Mouse (Mus musculus) left cerebral cortex, postnatal 36 days (tissue): ENCODE measurements around the gene Cpeb3. TPM values are rescaled to one million over a fixed set of nuclear protein-coding genes. Genes with fewer than 3 reads are reported as not detected.

Experiments
- DNase-seq, 2 experiments: peaks; one replicate each; pipeline ENCODE4 v3.0.0; 2021 to 2022; ENCODE audit warnings: low spot score in 2 of 2, mixed read lengths in 1 of 2
- intact Hi-C: fragments of 180-260 bp; cut with DNase I; formaldehyde crosslinking; loops from one replicate; pipeline ENCODE4 v1.15.1; 2025
- total RNA-seq, 2 experiments: library from RNA; stranded (reverse); gene quantifications; 2 replicates each; pipeline ENCODE4 v1.2.3; 2021

Cpeb3 gene
- total RNA-seq, 2 experiments from 2014 or later, result 79.8 to 104 TPM

DNA sequence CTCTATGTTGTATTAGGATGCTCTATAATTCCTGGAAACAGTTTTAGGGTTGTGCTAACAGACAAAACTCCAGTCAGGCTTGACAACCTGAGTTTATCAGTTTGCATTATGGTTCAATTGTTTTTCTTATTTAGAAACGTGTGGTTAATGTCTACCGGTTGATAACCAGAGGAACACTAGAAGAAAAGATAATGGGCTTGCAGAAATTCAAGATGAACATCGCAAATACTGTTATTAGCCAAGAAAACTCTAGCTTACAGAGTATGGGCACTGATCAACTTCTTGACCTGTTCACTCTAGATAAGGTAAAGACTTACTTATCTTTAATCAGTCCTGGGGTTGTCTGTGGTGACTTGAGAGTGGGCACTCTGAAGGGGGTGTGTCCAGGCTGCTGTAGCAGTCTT is 198.5 kb downstream of the Cpeb3 start:
- intact Hi-C loops, result no loop called here
- no peak for DNase-seq

DNA sequence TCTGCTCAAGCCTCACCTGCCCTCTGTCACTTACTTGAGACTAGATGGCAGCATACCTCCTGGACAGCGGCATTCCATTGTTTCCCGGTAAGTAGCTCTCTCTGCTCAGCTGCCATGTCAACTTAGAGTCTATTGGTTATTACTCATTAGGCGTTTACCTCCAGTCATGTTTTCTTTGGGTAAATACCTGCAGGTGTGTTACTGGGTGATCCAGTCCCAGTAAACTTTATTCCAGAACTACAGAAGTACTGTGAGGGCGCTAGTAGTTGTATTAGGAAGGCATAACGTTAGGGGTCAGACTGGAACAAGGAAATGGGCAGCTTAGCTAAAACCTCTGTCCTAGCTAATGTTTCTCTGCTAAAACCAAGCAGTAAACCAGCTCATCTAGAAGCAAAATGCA is 203.8 kb downstream of the Cpeb3 start:
- no peak for DNase-seq
- intact Hi-C loops, result no loop called here

Other genes starting within 250 kb of the Cpeb3 start
- gene March5, start 1.1 kb downstream of the Cpeb3 start, total RNA-seq, result 10 to 100 TPM; 90.5 to 93.5 TPM
- gene Ide, start 129.3 kb upstream of the Cpeb3 start, total RNA-seq, result 10 to 100 TPM; 34.1 to 37.4 TPM
- gene Kif11, start 167.8 kb upstream of the Cpeb3 start, total RNA-seq, result 1 to 10 TPM; 1.1 TPM
- gene Hhex, start 226.2 kb upstream of the Cpeb3 start, total RNA-seq, result 1 to 10 TPM; 2.4 to 3.4 TPM